Comparison of ENCODE assay signal across 10 mouse cellular contexts in the genomic region with DNA sequence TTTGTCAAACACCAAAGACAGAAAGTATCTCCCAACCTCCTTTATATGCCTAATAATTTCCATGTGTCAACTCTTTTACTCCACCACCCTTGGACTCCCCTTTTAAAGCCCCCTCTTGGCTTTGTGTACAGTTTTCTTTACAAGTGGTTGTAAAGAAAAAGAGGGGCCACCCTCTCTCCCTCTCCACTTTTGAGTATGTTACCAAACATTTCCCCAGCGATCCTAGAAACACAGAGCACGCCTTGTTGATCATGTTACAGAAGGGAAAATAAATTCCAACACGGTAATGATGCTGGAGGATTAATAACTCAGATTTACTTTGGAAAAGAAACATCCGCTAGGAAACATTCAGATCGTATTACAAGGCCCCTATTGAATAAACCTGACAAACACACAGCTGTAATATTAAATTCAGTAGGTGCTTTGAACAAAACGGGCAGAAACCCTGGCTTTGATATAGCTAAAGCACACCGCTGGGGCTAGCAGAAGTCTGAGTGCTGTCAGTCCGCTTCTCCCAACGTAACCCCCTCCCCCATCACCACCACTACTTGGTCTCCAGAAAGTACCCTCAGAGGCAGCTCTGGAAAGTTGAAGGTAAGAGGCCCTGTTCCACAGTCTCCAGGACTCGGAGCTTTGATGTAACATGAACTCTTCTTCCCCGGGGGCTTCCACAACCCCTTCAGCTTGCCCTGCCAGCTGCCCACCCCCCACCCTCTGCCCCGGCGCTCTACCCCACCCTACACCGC. TPM values are rescaled to one million over a fixed set of nuclear protein-coding genes. Genes with fewer than 3 reads are reported as not detected.
DNase-seq lines count a peak whose midpoint lies in the region; ATAC-seq and TF ChIP-seq lines count a peak whose summit lies in the region.
"Had no signal": no experiment of that assay in that cellular context is flagged by ENCODE, and none has a peak within 500 bp of the region (broad histone marks: within the 10 kb centered on the region; RNA-seq: fewer than 3 reads in every experiment).

No protein-coding gene starts in this region.

- peak overlapping the region; percentile 49 for H3K4me3 ChIP-seq in heart, adult 2 months
- peak overlapping the region; percentile 55 for H3K4me3 ChIP-seq in hindbrain, embryonic 14.5 days (replicated peaks; ENCODE audit: low read length)
- H3K4me3 ChIP-seq in midbrain, embryonic 10.5 days: peak overlapping the region; percentile 63

- ATAC-seq in hindbrain, embryonic 14.5 days (ENCODE audit: low FRiP score): no peak

- TF ChIP-seq EP300 in heart, adult 2 months (IDR thresholded peaks at IDR 0.05; ENCODE audit: insufficient read depth, low read depth, low read length): no peak

- peak overlapping the region; percentile 93 for H3K4me2 ChIP-seq in hindbrain, embryonic 14.5 days (replicated peaks)

- H3K9me3 ChIP-seq in hindbrain, embryonic 14.5 days (ENCODE audit: control insufficient read depth, low read length): no peaks in the 10 kb centered on the region
- no peaks in the 10 kb centered on the region for H3K9me3 ChIP-seq in midbrain, embryonic 10.5 days (replicated peaks)

- H3K27ac ChIP-seq in heart, adult 2 months: no peak overlapping the region
- no peak overlapping the region for H3K27ac ChIP-seq in hindbrain, embryonic 14.5 days
- H3K27ac ChIP-seq in midbrain, embryonic 10.5 days (replicated peaks): no peak overlapping the region

- no peak for TF ChIP-seq POLR2A in heart, adult 2 months (IDR thresholded peaks at IDR 0.05; ENCODE audit: insufficient read depth, low read depth, low read length)

- peak overlapping the region; percentile 49 for H3K9ac ChIP-seq in heart, adult 2 months (ENCODE audit: low read depth, low read length)
- H3K9ac ChIP-seq in hindbrain, embryonic 14.5 days: no peak overlapping the region; the same call in 1 of the 2 replicates

- no peak for TF ChIP-seq CTCF in heart, adult 2 months (IDR thresholded peaks at IDR 0.05)

- no peak for DNase-seq in heart, adult 2 months
- DNase-seq in heart, postnatal 4 days: no peak
- DNase-seq in ZHBTc4 (ENCODE audit: low read depth, low spot score): peak; percentile 29
- no peak for DNase-seq in hindbrain, embryonic 14.5 days (ENCODE audit: low spot score)
- peak; percentile 44 for DNase-seq in midbrain, embryonic 10.5 days (ENCODE audit: low spot score)
- DNase-seq in left cerebral cortex, postnatal 14 days (ENCODE audit: low spot score in 2 of 2): no peak
- no peak for DNase-seq in left cerebral cortex, postnatal 36 days (ENCODE audit: low spot score in 2 of 2)
- DNase-seq in cerebellum, postnatal 36 days: no peak
- DNase-seq: thymus, postnatal 14 days had no signal

- peaks cover 2% of the 10 kb centered on the region; the same call in 1 of the 2 replicates for H3K4me1 ChIP-seq in heart, adult 2 months (ENCODE audit: control insufficient read depth, insufficient read depth, low read length)
- peaks cover 39% of the 10 kb centered on the region for H3K4me1 ChIP-seq in hindbrain, embryonic 14.5 days (replicated peaks; ENCODE audit: control insufficient read depth, insufficient read depth, low read length)
- H3K4me1 ChIP-seq in midbrain, embryonic 10.5 days: peaks cover 57% of the 10 kb centered on the region

- 51% methylated on average over 14 of the region's 14 CpGs for WGBS in heart, adult 2 months
- 11% methylated on average over 14 of the region's 14 CpGs for WGBS in hindbrain, embryonic 14.5 days
- WGBS in midbrain, embryonic 10.5 days: 12% methylated on average over 14 of the region's 14 CpGs

- intact Hi-C loops in heart, adult 2 months (cut with DNase I): loop anchor here (5.0 to 10.0 kb wide), 3 partner anchors 143 to 337 kb away; no protein-coding TSS in a partner anchor
- intact Hi-C loops in left cerebral cortex, postnatal 14 days (cut with DNase I): loop anchor here (10.0 kb wide), 1 partner anchor 390 kb away; no protein-coding TSS in a partner anchor
- intact Hi-C loops in left cerebral cortex, postnatal 36 days (cut with DNase I): loop anchor here (10.0 kb wide), 1 partner anchor 220 kb away; no protein-coding TSS in a partner anchor

- H3K36me3 ChIP-seq in heart, adult 2 months (ENCODE audit: control insufficient read depth, insufficient read depth, low read length): no peaks in the 10 kb centered on the region
- H3K36me3 ChIP-seq in hindbrain, embryonic 14.5 days (replicated peaks; ENCODE audit: control insufficient read depth, insufficient read depth): no peaks in the 10 kb centered on the region
- peaks cover 3% of the 10 kb centered on the region; the same call in 1 of the 2 replicates for H3K36me3 ChIP-seq in midbrain, embryonic 10.5 days

- H3K79me2 ChIP-seq in heart, adult 2 months (replicated peaks; ENCODE audit: control insufficient read depth, insufficient read depth, low read length): no peaks in the 10 kb centered on the region

- H3K27me3 ChIP-seq in heart, adult 2 months (ENCODE audit: control insufficient read depth, insufficient read depth, low read length): peaks cover 6% of the 10 kb centered on the region
- H3K27me3 ChIP-seq in hindbrain, embryonic 14.5 days (ENCODE audit: control insufficient read depth, insufficient read depth, low read length): peaks cover 94% of the 10 kb centered on the region
- H3K27me3 ChIP-seq in midbrain, embryonic 10.5 days (ENCODE audit: low read depth, poor library complexity, severe bottlenecking): peaks cover 99% of the 10 kb centered on the region

RNA-seq across cellular contexts. Expression of a gene that starts 5.3 kb away (rescaled TPM):
- total RNA-seq in heart, adult 2 months (2021): 10 to 100 TPM in 1 of 2 experiments, 1 to 10 TPM in 1; 7.6 to 14.4 TPM
- polyA plus RNA-seq in heart, adult 2 months (2012; rRNA removed): 35.6 and 36.5 TPM in 2 replicates
- total RNA-seq in heart, postnatal 4 days (2021): 10 to 100 TPM; 10.2 to 16.2 TPM
- polyA plus RNA-seq in hindbrain, embryonic 14.5 days (2014; fragmentation: Nextera tagmentation; extraction: Ambion mirVana): 1.9 and 3.6 TPM in 2 replicates
- 9.5 and 10.8 TPM in 2 replicates for polyA plus RNA-seq in midbrain, embryonic 10.5 days (2016; fragmentation: Nextera tagmentation; extraction: Ambion mirVana)
- total RNA-seq in left cerebral cortex, postnatal 14 days (2021): 10 to 100 TPM; 12.3 to 13.5 TPM
- 1 to 10 TPM; 5.5 to 8.1 TPM for total RNA-seq in left cerebral cortex, postnatal 36 days (2021)

RNA-seq across cellular contexts. Expression of a gene that starts 5.9 kb away (rescaled TPM):
- total RNA-seq in heart, adult 2 months (2021): not detected
- not detected in 2 replicates for polyA plus RNA-seq in heart, adult 2 months (2012; rRNA removed)
- not detected for total RNA-seq in heart, postnatal 4 days (2021)
- not detected in 2 replicates for polyA plus RNA-seq in hindbrain, embryonic 14.5 days (2014; fragmentation: Nextera tagmentation; extraction: Ambion mirVana)
- polyA plus RNA-seq in midbrain, embryonic 10.5 days (2016; fragmentation: Nextera tagmentation; extraction: Ambion mirVana): not detected in 2 replicates
- not detected for total RNA-seq in left cerebral cortex, postnatal 14 days (2021)
- total RNA-seq in left cerebral cortex, postnatal 36 days (2021): not detected
- total RNA-seq: left cerebral cortex, postnatal 25 days had no signal

Comparison
In these comparisons a context has a peak if more than half of its experiments do, and no peak if none do; other contexts are left out.
1. DNase-seq: peak in ZHBTc4 (single experiment) and midbrain, embryonic 10.5 days (single experiment); none in heart, adult 2 months (0 of 2), heart, postnatal 4 days (single experiment), hindbrain, embryonic 14.5 days (single experiment), left cerebral cortex, postnatal 14 days (0 of 2), left cerebral cortex, postnatal 36 days (0 of 2) and cerebellum, postnatal 36 days (0 of 2).
2. Peak in every context shown above with its lines, with median percentiles within 50 percentile points of each other: H3K4me3 ChIP-seq.